Mouse (Mus musculus): Measurements from ENCODE around the gene Scarb1. TPM values are rescaled to one million over a fixed set of nuclear protein-coding genes. Genes with fewer than 3 reads are reported as not detected.

Scarb1 gene
- total RNA-seq, 1 experiment from 2014 or later, result 1,988 TPM

DNA sequence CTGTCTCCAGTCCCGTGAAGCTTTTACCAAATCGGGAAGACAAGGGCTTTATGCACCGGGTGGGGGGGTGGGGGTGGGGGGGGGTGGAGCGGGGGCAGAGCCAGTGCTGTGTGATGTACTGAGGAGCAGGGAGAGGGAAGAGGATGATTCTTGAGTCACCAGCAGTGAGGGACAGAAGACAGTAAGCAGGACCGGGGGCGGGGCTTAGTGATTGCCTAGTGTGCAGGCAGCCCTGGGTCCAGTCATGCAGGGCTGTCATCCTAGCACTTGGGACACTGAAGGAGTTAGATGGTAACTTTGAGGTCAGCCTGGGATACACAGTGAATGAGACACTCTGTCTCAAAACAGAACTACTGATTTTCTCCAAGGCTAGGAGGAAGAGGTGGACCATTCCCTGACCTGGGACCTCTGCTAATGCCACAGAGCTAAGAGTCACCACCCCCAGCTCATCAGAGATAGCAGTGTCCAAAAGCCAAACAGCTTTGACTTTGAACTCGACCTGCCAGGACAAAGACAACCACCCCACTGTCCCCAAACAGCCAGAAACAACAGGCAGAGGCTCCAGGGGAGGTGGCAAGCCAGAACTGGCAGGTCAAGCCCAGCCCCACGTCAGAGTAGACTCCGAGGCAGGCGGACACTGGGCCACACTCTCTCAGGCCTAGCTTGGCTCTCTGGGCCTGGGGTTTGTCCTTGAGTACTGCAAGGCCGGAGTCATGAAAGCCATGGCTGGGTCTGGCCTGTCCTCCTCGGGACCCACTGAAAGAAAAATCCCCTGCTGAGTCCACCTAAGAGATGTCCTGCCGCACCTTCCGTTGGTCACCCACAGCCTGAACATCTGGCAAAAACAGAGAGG is 35.4 kb downstream of the Scarb1 start:
- DNase-seq, result peak; percentile 79

DNA sequence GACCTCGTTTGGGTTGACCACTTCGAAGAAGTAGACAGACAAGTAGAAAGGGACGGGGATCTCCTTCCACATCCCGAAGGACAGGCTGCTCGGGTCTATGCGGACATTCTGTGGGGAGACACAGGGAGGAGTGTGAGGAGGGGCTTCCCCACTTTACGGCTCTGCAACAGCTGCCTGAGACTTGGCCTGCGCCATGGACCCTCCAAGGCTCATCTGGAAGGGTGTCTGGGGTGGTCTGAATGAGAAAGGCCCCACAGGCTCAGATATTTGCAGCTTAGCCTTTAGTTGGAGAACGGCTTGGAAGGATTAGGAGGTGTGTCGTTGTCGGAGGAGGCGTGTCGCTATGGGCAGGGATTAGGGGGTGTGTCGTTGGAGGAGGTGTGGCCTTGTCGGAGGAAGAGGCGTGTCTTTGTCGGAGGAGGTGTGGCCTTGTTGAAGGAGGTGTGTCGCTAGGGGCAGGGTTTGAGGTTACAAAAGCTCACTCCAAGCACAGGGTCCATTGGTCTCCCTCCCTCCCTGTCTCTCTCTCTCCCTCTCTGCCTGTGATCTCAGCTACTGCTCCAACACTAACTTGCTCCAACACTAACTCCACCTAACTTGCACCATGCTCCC is 36.5 kb downstream of the Scarb1 start:
- DNase-seq, result no peak

DNA sequence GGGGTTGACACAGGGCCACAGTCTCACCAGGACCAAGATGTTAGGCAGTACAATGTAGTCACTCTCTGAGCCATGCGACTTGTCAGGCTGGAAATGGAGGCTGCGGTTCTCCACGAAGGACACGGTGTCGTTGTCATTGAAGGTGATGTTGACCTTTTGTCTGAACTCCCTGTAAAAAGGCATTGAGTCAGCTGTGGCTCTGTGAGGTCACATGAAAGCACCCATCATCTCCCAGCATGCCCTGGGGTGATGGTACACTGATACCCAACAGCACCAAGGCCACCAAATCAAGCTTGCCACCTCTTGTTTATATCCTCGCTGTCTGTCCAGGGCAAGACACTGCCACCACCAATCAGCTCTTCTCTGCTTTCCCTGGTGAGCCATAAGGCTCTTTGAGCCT is 37.8 kb downstream of the Scarb1 start:
- DNase-seq, result no peak

DNA sequence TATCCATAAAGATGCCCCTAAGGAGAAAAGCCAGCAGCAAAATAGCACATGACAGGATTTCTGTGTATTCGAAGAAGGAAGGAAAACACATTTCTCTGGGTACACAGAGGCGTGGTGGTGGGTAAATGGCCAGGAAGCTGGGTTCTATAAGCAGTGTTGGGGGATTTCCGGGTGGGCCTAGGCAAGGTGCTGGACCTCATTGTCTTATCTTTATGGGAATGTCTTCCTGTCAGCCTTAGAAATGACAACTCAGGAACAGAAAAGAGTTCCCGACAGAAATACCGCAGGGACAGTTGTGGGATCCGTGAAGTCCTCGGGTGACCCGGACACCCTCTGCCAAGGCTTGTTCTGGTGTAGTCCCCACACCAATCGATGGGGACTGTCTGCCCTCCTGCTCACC is 42.7 kb downstream of the Scarb1 start:
- no peak for DNase-seq

DNA sequence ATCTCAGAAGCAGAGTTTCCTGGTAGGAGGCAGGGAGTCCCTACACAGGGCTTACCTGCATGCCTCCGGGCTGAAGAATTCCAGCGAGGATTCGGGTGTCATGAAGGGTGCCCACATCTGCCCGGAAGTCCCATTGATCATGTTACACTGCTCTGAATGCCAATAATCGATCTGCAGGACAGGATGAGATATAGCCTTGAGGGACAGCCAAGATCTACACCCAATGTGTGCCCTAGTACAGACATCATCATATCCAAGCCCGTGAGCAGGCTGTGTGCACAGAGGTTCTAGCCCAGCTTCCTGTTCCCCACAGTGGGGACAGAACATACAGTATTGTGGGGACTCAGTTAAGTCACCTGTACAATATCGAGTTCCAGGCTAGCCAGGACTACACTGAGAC is 43.7 kb downstream of the Scarb1 start:
- no peak for DNase-seq

DNA sequence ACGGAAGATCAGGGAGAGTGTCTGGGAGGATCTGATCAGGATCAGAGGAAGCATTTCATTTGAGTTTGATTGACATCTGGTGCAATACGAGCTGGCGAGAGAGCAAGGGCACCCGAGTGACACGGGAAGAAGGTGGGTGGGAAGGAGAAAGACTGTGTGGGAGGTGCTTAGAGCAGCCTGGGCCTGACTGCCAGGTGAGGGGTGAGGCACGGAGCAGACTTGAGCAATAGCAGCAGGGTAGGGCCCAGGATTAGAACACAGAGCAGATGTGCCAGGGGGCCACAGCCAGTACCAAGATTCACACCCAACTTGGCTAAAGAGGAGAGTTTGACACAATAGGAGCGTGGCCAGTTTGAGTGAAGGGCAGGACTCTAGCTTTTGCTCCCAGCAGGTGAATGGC is 47.9 kb downstream of the Scarb1 start:
- no peak for DNase-seq

DNA sequence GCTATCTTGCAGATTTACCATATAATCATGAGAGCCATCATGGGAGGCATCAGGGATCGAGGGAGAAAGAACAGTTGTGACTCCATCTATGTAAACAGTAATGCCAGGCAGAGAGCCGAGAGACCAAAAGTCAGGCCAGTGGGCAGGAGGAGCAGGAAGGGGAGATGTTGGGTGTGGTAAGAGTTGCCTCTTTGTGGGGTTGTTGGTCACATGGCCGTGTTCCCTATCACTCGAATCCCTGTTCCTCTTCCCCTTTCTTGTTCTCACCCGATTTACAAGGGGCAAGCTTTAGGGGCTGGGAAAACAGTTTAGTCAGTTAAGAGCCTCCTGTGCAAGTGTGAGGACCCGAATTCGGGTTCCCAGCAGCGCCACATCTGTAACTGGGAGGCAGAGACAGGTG is 49.0 kb downstream of the Scarb1 start:
- no peak for DNase-seq

DNA sequence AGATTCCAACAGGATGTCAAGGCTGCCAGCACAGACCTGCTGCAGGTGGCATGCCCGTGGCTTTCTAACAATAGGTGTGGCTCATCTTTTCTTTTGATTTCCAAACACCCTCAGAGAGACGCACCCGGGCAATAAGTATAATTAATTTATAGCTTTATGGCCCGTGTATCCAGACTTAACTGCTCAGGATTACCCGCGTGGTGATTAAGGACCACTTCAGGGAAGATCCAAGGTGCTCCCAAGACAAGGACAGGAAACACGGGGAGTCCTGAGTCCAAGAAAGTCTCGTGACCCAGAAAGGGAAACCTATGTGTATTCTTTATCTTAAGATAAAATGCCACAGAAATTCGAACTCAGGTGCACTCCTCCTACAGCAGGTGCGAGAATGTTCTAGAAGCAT is 49.5 kb downstream of the Scarb1 start:
- DNase-seq, result no peak

DNA sequence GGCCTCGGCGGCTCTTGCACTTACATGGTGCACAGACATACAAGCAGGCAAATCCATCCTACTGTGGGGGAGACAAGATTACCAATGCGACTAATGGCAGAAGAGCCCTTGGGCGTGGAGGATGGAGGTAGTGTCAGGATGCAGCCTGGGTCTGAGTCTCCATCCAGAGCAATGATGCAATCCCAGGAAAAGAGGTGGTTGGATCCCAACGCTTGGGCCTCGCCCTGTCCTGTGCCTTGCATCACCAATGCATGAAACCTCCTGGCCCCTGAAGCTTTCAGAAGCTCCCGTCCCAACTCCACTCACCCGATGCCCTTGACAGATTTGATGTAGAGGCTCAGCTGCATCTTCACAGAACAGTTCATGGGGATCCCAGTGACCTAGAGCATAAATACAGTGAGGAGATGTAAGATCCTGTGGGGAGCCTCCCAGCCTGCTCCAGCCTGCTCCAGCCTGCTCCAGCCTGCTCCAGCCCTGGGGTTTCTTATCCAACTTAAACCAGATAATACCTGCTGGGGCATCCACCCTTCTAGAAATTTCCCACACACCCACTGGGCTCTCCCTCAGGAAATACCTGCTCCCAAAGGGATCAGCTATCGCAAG is 53.7 kb downstream of the Scarb1 start:
- DNase-seq, result no peak

DNA sequence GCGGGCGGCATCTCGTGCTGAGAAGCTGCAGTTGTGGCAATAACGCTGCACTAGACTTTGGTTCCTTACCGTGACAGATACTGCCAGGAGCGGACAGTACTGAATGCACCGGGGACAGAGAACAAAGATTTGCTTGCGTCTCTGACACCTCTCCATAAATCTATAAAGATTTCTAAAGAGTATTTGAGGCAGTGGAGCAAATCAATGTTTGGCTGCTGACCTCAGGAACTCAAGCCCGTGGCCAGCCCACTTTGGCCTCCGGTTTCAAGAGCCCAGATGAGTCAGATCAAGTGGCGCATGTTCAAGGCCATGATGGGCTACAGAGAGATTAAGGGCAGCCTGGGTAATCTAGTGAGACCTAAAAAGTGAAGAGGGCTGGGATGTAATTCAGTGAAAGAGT is 54.8 kb downstream of the Scarb1 start:
- DNase-seq, result peak; percentile 71

DNA sequence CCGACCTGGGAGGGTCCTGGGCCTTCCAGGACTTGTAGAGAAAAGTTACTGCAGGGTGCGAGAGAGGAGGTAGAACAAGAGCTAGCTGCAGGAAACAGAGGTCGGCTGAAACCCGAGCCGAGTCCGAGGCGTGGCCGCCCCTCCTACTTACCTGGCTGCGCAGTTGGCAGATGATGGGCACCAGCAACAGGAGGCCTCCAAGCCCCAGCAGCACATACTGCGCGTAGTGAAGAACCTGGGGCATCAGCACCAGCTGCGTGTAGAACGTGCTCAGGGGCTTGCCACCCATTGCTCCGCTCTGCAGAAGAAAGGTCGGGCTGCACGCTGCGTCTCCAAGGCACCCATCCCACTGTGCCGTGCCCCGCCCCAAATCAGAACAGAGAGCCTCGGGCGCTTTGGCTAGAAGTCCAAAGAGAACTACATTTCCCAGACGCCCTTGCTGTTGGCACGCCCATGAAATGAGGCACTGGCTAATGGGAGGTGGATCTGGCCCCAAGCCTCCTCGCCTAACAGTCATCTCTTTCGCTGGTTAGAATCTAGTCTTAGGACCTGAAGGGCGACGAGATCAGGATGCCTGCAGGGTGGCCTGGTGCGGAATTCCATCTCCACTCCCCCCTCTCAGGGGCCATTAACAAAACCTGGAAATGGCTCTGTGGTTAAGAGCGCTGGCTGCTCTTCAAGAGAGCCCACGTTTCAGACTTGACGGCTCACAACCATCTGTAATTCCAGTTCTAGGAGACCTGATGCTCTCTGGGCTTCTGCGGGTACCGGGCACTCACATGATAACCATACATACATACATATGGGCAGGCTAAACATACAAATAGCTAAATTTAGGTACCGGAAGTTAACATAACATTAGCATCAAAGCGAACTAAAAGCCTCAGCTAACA is 56.9 kb downstream of the Scarb1 start:
- DNase-seq, result no peak

DNA sequence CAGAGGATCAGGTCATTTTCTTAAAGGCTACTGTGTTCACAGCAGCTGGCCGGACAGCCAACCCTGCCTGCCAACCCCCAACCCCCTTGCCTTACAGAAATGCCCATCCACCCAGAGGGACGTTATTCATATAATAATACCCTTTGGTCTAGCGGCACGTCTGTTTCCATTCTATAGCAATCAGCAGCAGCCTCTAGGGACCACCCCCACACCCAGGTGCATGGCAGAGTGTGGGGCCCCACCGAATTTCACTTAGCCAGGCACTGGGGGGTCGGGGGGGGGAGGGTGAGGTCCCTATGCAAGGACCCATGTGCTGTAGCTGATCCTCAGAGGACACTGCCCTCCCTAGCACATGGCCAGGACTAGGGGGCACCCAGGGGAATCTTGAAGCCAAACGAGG is 61.7 kb downstream of the Scarb1 start:
- DNase-seq, result no peak

DNA sequence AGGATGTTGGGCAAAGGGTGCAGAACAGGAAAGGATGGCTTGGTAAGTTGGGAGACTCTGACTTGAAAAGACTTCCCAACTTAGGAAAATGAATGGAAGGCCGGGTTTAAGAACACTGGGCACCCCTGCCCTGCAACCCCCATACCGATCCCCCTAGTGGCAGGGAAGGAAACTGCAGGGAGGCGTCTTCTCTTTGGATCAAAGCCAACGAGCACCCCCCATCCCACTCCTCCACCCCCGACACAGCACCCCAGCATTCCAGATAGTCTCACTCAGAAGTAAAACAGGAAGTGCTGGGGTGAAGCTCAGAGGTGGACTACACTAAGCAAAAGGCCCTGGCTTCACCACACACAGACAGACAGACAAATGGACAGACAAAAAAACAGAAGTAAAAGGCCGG is 62.6 kb downstream of the Scarb1 start:
- DNase-seq, result no peak

DNA sequence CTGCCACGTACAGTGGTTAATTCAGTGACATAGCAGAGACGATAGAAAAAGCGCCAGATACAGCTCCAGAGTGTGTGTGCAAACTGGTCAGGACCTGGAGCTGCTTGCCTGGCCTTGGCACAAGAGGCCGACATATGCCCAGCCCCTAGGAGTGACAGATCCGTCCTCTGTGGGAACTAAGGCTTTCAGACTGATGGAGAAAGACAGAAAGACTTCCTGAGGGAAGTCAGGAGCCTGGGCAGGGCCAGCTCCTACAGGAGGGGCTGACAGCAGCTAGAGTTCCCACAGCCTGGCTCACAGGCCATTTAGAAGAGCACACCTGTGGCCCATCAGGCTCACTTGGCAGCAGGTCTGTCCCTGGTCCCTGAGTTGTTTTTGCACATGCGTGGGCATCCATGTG is 63.6 kb downstream of the Scarb1 start:
- no peak for DNase-seq

DNA sequence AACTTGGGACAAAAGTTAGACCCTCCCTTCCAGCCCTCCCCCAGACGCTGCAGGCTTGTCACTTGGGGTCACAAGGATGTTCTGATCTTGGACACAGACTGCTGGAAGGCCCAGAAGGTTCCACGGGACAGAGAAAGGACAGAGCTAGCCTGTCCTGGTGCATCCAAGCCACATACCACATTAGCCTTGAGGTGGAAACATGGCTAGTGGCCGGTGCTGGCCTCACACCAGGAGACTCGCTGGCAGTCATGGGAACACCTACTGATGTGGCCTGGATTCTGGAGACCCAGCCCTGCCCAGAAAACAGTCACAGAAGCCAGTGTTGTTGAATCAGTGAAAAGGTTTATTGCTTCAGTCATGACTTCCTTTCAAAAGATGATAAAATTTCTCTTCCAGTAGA is 64.1 kb downstream of the Scarb1 start:
- no peak for DNase-seq

DNA sequence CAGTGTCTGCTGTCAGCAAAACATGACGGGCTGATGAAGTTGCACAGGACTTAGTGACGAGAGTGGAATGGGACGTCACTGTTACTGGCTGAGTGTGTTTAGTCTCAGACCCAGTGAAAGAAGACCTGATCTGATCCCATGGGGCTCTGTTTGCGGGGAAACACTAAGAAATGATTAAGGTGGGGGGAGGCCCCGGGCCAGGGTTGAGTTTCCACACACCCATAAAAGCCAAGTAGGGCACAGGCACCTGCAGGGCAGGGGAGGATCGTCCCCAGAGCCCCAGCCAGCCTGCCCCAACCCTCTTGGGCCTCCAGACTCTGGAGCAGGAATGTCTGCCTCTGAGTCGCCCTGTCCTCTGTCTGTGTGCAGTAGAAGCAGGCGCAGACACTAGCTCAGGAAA is 65.6 kb downstream of the Scarb1 start:
- DNase-seq, result no peak

DNA sequence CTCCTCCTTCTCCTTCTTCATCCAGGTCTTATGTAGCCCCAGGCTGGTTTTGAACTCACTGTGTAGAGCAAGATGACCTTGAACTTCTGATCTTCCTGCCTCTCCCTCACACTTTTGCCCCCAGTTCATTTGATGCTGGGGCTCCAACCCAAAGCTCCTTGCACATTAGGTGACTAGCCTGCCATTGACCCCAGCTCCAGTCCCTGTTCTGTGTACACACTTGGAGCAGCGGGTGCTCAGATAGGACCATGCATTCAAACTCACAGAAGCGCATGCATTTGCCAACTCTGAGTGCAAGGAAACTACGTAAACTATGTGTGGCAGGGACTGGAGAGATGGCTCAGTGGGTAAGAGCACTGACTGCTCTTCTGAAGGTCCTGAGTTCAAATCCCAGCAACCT is 66.1 kb downstream of the Scarb1 start:
- no peak for DNase-seq

DNA sequence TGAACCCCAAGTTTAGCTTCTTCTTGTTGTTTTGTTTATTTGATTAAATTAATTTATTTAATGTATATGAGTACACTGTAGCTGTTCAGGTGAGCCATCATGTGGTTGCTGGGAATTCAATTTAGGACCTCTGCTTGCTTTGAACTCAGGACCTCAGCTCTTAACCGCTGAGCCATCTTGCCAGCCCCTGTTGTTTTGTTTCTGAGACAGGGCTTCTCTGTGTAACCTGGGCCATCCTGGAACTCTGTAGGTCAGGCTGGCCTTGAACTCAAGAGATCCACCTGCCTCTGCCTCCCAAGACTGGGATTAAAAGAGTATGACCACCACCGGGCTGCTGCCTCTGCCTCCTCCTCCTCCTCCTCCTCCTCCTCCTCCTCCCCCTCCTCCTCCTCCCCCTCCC is 66.7 kb downstream of the Scarb1 start:
- no peak for DNase-seq

DNA sequence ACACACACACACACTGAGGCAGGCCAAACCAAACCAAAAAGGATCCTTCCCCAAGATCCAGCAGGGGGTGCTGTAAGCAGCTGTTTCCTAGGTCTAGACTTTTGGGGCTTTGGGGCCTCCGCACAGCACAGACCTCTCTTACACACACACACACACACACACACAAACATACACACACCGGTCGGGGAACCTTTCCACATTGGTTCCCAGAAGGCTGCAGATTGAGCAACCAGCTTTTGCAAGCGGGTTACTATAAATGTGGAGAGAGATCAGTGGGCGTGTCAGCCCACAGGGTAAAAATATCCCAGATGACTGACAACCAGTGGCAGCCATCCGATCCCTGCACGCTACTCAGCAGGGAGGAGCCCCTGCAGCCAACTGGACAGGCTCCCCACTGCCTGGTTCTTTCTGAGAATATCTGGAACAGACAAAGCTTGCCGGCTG is 67.2 kb downstream of the Scarb1 start:
- peak; percentile 69 for DNase-seq

DNA sequence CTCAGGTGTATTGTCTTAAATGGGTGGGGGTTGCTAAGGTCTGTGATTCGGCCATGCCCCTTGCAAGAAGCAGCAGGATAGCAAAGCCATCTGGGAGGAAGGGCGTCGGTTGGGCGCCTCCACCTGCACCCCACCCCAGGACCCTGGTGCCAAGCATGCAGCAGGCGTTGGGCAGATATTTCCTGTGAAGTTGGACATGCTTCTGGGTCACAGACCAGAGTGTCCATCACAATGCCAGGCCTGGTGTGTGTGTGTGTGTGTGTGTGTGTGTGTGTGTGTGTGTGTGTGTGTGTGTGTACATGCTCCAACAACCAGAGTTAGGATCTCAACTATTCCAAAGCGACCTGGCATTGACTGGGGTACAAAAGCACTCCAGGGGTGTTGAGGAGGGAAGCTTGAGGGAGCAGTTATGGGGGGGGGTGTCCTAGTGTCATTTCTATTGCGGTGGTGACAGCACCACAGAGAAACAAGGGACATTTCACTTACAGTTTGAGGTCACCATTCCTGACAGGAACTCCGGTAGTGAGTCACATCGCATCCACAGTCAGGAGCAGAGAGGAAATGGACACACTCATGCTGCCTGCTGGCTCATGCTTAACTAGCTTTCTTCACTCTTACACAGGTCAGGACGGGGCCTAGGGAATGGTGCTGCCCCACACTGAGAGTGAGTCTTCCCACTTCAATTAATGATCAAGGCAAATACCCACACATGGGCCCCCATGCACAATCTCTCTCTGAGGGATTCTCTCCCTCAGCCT is 68.5 kb downstream of the Scarb1 start:
- DNase-seq, result no peak

DNA sequence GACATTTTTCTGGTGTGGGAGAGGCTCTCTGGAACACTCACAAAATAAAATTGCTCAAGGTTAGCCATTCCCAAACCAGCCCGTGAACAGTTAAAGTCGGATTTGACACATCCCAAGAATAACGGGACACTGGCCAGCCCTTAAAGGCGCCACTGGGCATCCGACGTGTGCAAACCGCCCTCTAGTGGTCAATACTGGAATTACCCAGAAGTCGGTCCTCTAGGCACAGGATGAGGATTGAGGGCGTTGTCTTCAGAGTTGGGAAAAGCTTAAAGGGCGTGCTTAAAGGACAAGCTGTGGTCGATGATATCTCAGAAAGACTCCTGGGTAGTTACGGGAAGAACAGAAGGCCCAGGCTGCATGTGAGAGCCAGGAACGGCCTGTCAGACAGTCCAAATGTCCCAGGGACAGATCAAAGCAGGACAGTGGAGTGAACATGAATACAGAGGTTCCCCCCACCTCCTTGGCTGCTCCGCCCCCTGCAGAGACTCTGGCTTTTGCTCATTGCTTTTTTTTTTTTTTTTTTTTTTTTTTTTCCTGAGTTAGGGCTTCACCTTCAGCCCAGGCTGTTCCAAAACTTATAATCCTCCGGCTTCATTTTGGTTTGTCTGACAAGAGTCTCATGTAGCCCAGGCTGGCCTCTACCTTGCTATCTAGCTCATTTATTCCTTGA is 69.2 kb downstream of the Scarb1 start:
- DNase-seq, result peak; percentile 77
